ENCODE assay signal across 8 mouse cellular contexts in genomic region chr5:137102575-137103522, GRCm38 (mm10). TPM values are rescaled to one million over a fixed set of nuclear protein-coding genes. Genes with fewer than 3 reads are reported as not detected.
DNase-seq lines count a peak whose midpoint lies in the region; ATAC-seq and TF ChIP-seq lines count a peak whose summit lies in the region.

No protein-coding gene starts in this region.

- no peak overlapping the region for H3K4me3 ChIP-seq in lung, embryonic 14.5 days (ENCODE audit: low read depth, low read length)
- H3K4me3 ChIP-seq in lung, adult 2 months (replicated peaks; ENCODE audit: extremely low read depth, low read depth, low read length) = no peak overlapping the region
- no peak overlapping the region for H3K4me3 ChIP-seq in embryonic facial prominence, embryonic 13.5 days
- no peak overlapping the region for H3K4me3 ChIP-seq in heart, embryonic 15.5 days

- H3K9ac ChIP-seq in lung, embryonic 14.5 days = no peak overlapping the region
- 0 out of 2 replicates have a peak overlapping the region, but pooled peaks have one; percentile 11 for H3K9ac ChIP-seq in embryonic facial prominence, embryonic 13.5 days
- H3K9ac ChIP-seq in heart, embryonic 15.5 days = no peak overlapping the region

- no peaks in the 10 kb centered on the region for H3K9me3 ChIP-seq in lung, embryonic 14.5 days (ENCODE audit: low read depth, low read length)
- H3K9me3 ChIP-seq in embryonic facial prominence, embryonic 13.5 days = no peaks in the 10 kb centered on the region
- H3K9me3 ChIP-seq in heart, embryonic 15.5 days (replicated peaks) = no peaks in the 10 kb centered on the region

- no peak for TF ChIP-seq CTCF in lung, embryonic 14.5 days (IDR thresholded peaks at IDR 0.05; ENCODE audit: low read depth)
- no peak for TF ChIP-seq CTCF in lung, adult 2 months (IDR thresholded peaks at IDR 0.05; ENCODE audit: insufficient read depth, low read length)

- WGBS in lung, embryonic 14.5 days = 61% methylated on average over 28 of the region's 28 CpGs
- 55% methylated on average over 28 of the region's 28 CpGs for WGBS in lung, adult 2 months
- WGBS in embryonic facial prominence, embryonic 13.5 days = 57% methylated on average over 28 of the region's 28 CpGs
- 45% methylated on average over 28 of the region's 28 CpGs for WGBS in heart, embryonic 15.5 days

- no peak overlapping the region for H3K4me2 ChIP-seq in lung, embryonic 14.5 days
- 0 out of 2 replicates have a peak overlapping the region, but pooled peaks have one; percentile 2 for H3K4me2 ChIP-seq in embryonic facial prominence, embryonic 13.5 days
- peak overlapping the region; percentile 28; the same call in 1 of the 2 replicates for H3K4me2 ChIP-seq in heart, embryonic 15.5 days

- ATAC-seq in lung, embryonic 14.5 days (ENCODE audit: insufficient read depth) = peak; percentile 64
- no peak for ATAC-seq in embryonic facial prominence, embryonic 13.5 days (ENCODE audit: insufficient number of reproducible peaks, insufficient read depth, low FRiP score, low TSS enrichment, low read depth)
- peak; percentile 65 for ATAC-seq in heart, embryonic 15.5 days (replicated peaks; ENCODE audit: insufficient number of reproducible peaks, insufficient read depth, low FRiP score, low read depth)

- DNase-seq in lung, embryonic 14.5 days = peak; percentile 34
- no peak for DNase-seq in lung, adult 2 months
- DNase-seq in T-cell, adult 2 months (ENCODE audit: low spot score) = peak; percentile 69
- peak; percentile 94 for DNase-seq in liver
- DNase-seq in spleen, postnatal 10 days (ENCODE audit: low spot score in 2 of 2) = peak; percentile 71 to 85
- no peak for DNase-seq in kidney, adult 9 months

- no peaks in the 10 kb centered on the region for H3K27me3 ChIP-seq in lung, embryonic 14.5 days (ENCODE audit: insufficient read depth, low read length)
- H3K27me3 ChIP-seq in embryonic facial prominence, embryonic 13.5 days = 0 out of 2 replicates have a peak, but pooled peaks cover 3% of the 10 kb centered on the region
- H3K27me3 ChIP-seq in heart, embryonic 15.5 days = no peaks in the 10 kb centered on the region

- no peak for TF ChIP-seq POLR2A in lung, adult 2 months (IDR thresholded peaks at IDR 0.05; ENCODE audit: borderline replicate concordance, extremely low read depth, low read depth, low read length)

- H3K4me1 ChIP-seq in lung, embryonic 14.5 days (ENCODE audit: insufficient read depth) = no peaks in the 10 kb centered on the region
- H3K4me1 ChIP-seq in lung, adult 2 months (ENCODE audit: control insufficient read depth, insufficient read depth, low read length) = 0 out of 2 replicates have a peak, but pooled peaks cover 2% of the 10 kb centered on the region
- peaks cover 17% of the 10 kb centered on the region for H3K4me1 ChIP-seq in embryonic facial prominence, embryonic 13.5 days
- H3K4me1 ChIP-seq in heart, embryonic 15.5 days (replicated peaks) = peaks cover 12% of the 10 kb centered on the region

- H3K36me3 ChIP-seq in lung, embryonic 14.5 days (ENCODE audit: insufficient read depth) = no peaks in the 10 kb centered on the region
- no peaks in the 10 kb centered on the region for H3K36me3 ChIP-seq in embryonic facial prominence, embryonic 13.5 days
- H3K36me3 ChIP-seq in heart, embryonic 15.5 days = no peaks in the 10 kb centered on the region

- H3K27ac ChIP-seq in lung, embryonic 14.5 days (ENCODE audit: low read depth) = peak overlapping the region; percentile 42; the same call in 1 of the 2 replicates
- peak overlapping the region; percentile 28; the same call in 1 of the 2 replicates for H3K27ac ChIP-seq in embryonic facial prominence, embryonic 13.5 days
- H3K27ac ChIP-seq in heart, embryonic 15.5 days = no peak overlapping the region

RNA-seq across cellular contexts. Expression of gene Trim56, which starts 13.2 kb away (rescaled TPM):
- 11.5 and 11.8 TPM in 2 replicates for polyA plus RNA-seq in lung, embryonic 14.5 days (2014; fragmentation: Nextera tagmentation; extraction: Ambion mirVana)
- 24.4 and 26.8 TPM in 2 replicates for polyA plus RNA-seq in lung, adult 2 months (2012; rRNA removed)
- polyA plus RNA-seq in embryonic facial prominence, embryonic 13.5 days (2015; fragmentation: Nextera tagmentation; extraction: Ambion mirVana) = 8.7 and 8.8 TPM in 2 replicates
- polyA plus RNA-seq in heart, embryonic 15.5 days (2015; fragmentation: Nextera tagmentation; extraction: Ambion mirVana) = 6.5 and 9.4 TPM in 2 replicates

RNA-seq across cellular contexts. Expression of gene Serpine1, which starts 30.8 kb away (rescaled TPM):
- polyA plus RNA-seq in lung, embryonic 14.5 days (2014; fragmentation: Nextera tagmentation; extraction: Ambion mirVana) = 0.47 and 0.86 TPM in 2 replicates
- polyA plus RNA-seq in lung, adult 2 months (2012; rRNA removed) = 19.8 and 22.0 TPM in 2 replicates
- polyA plus RNA-seq in embryonic facial prominence, embryonic 13.5 days (2015; fragmentation: Nextera tagmentation; extraction: Ambion mirVana) = 0.22 and 0.35 TPM in 2 replicates
- 1.3 and 1.4 TPM in 2 replicates for polyA plus RNA-seq in heart, embryonic 15.5 days (2015; fragmentation: Nextera tagmentation; extraction: Ambion mirVana)

RNA-seq across cellular contexts. Expression of gene Muc3, which starts 46.3 kb away (rescaled TPM):
- not detected in 2 replicates for polyA plus RNA-seq in lung, embryonic 14.5 days (2014; fragmentation: Nextera tagmentation; extraction: Ambion mirVana)
- polyA plus RNA-seq in lung, adult 2 months (2012; rRNA removed) = 4.3 TPM in 1 of 2 replicates, not detected in the other
- 5.1 TPM in 1 of 2 replicates, not detected in the other for polyA plus RNA-seq in embryonic facial prominence, embryonic 13.5 days (2015; fragmentation: Nextera tagmentation; extraction: Ambion mirVana)
- polyA plus RNA-seq in heart, embryonic 15.5 days (2015; fragmentation: Nextera tagmentation; extraction: Ambion mirVana) = not detected in 2 replicates

RNA-seq across cellular contexts. Expression of gene Ap1s1, which starts 56.9 kb away (rescaled TPM):
- 179 and 191 TPM in 2 replicates for polyA plus RNA-seq in lung, embryonic 14.5 days (2014; fragmentation: Nextera tagmentation; extraction: Ambion mirVana)
- 29.0 and 32.0 TPM in 2 replicates for polyA plus RNA-seq in lung, adult 2 months (2012; rRNA removed)
- polyA plus RNA-seq in embryonic facial prominence, embryonic 13.5 days (2015; fragmentation: Nextera tagmentation; extraction: Ambion mirVana) = 187 TPM in 2 replicates
- 120 and 132 TPM in 2 replicates for polyA plus RNA-seq in heart, embryonic 15.5 days (2015; fragmentation: Nextera tagmentation; extraction: Ambion mirVana)

Comparison
In these comparisons a context has a peak if more than half of its experiments do, and no peak if none do; other contexts are left out.
1. DNase-seq: peak in lung, embryonic 14.5 days (single experiment), T-cell, adult 2 months (single experiment), liver (single experiment) and spleen, postnatal 10 days (2 of 2); none in lung, adult 2 months (single experiment) and kidney, adult 9 months (single experiment).